Mouse (Mus musculus): ENCODE data around the gene Trank1. TPM values are rescaled to one million over a fixed set of nuclear protein-coding genes. Genes with fewer than 3 reads are reported as not detected.

The Trank1 gene
- polyA plus RNA-seq, 1 experiment from 2014 or later, result 0.32 TPM

DNA sequence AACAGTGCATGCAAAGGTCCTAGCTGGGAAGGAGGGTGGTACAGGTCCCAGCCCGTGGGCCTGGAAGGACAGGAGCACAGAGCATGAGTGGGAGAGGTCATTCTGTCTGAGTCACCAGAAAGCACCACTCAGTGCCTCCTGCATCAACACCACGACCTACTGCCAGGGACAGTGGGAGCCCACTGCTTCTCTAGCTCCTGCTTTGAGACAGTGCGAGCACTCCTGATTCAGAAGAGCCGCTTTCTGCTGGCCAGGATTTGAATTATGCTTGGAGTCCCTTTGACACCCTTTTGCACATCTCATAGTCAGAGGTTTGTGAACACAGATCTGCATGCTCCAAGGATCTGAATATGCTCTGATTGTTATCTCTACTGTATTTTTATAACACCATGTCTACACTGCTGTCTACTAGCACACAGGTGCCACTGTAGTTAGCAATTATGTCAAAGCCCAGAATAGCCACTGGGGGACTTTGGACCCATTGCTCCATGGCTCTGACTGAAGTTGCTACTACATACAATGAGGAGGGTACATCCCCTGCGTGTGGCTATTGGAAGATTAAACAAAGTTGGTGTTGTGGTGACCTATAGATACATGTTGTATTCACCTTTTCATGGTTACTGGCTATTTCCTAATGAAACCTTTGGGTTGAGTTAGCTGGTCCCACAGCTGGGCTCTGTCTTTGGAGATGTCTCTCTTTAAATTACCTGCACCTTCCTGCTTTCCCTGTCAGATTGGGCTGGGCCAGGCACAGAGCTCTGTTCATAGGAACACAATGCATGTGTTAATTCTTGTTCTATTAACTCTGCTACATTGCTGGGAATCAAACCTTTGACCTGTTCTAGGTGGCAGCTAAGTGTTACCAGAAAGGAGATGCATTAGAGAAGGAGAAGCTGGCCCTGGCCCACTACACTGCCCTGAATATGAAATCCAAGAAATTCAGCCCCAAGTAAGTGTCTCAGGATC lies 74.3 kb downstream of the Trank1 start:
- Histone ChIP-seq H3K9ac (no peak overlapping the region), H3K27ac (no peak overlapping the region), H3K4me1 (peaks cover 15% of the 10 kb centered on the region), H3K9me3 (no peaks in the 10 kb centered on the region), H3K27me3 (no peaks in the 10 kb centered on the region), H3K4me3 (no peak overlapping the region), H3K4me2 (replicated peaks) (no peak overlapping the region), H3K36me3 (no peaks in the 10 kb centered on the region)
- no peak for ATAC-seq (ENCODE audit: low FRiP score, low read depth)
- 86% methylated on average over 5 of the region's 5 CpGs for WGBS

DNA sequence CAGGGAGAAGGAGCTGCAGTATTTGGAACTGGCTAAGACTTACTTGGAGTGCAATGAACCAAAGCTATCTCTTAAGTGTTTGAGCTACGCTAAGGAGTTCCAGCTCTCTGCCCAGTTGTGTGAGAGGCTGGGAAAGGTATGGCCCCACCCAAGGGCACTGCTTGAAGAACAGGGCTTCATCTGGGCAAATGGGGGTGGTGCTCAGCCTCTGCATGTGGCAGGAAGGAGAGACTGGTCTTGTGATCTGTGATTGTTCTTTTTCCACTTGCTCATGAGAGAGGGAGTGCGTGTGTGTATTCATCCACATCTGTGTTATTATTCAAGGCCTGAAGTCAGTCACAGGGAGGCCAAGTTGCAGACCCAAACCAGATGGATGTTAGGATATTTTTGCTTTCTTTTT lies 75.0 kb downstream of the Trank1 start:
- no peak for ATAC-seq (ENCODE audit: low FRiP score, low read depth)
- Histone ChIP-seq H3K4me2 (replicated peaks) (no peak overlapping the region), H3K27ac (no peak overlapping the region), H3K9me3 (no peaks in the 10 kb centered on the region), H3K27me3 (no peaks in the 10 kb centered on the region), H3K9ac (no peak overlapping the region), H3K4me1 (peaks cover 15% of the 10 kb centered on the region), H3K4me3 (no peak overlapping the region), H3K36me3 (no peaks in the 10 kb centered on the region)
- 72% methylated on average over 2 of the region's 2 CpGs for WGBS

DNA sequence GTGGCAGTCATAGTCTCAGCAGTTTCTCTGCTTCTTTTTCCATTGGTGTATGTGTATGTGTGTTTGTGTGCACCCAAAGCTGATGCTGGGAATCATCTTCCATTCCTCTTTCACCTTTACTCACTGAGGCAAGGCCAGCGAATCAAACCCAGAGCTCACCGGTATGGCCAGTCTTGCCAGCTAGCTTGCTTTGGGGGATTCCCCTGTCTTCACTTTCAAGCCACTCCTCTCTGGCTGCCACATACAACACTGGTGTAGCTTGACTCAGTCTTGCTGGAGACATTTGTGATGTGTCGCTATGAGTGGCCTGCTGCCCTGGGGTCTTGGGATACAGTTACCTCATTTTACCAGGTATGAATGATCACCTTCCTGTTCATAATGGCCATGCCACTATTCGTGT lies 76.0 kb downstream of the Trank1 start:
- H3K4me3 ChIP-seq, result no peak overlapping the region
- WGBS, result 83% methylated on average over 4 of the region's 4 CpGs
- no peak overlapping the region for H3K9ac ChIP-seq
- H3K27me3 ChIP-seq, result no peaks in the 10 kb centered on the region
- H3K27ac ChIP-seq, result no peak overlapping the region
- no peaks in the 10 kb centered on the region for H3K9me3 ChIP-seq
- ATAC-seq (ENCODE audit: low FRiP score, low read depth), result no peak
- H3K4me1 ChIP-seq, result peaks cover 15% of the 10 kb centered on the region
- H3K36me3 ChIP-seq, result no peaks in the 10 kb centered on the region
- no peak overlapping the region for H3K4me2 ChIP-seq (replicated peaks)

DNA sequence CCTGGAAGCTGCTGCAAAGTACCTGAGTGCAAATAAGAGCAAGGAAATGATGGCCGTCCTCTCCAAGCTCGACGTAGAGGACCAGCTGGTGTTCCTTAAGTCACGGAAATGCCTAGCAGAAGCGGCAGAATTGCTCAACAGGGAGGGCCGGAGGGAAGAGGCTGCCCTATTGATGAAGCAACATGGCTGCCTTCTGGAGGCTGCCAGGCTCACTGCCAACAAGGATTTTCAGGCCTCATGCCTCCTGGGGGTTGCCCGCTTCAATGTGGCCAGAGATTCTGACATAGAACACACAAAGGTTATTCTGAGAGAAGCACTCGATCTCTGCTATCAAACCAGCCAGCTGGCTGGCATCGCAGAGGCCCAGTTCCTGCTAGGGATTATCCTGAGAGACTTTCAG lies 78.5 kb downstream of the Trank1 start:
- whole genome bisulfite sequencing, result 80% methylated on average over 9 of the region's 9 CpGs
- no peak for ATAC-seq (ENCODE audit: low FRiP score, low read depth)
- H3K4me1 ChIP-seq, result no peaks in the 10 kb centered on the region; the same call in 1 of the 2 replicates
- no peak overlapping the region for H3K9ac ChIP-seq
- no peaks in the 10 kb centered on the region for H3K27me3 ChIP-seq
- H3K4me3 ChIP-seq, result no peak overlapping the region
- H3K36me3 ChIP-seq, result no peaks in the 10 kb centered on the region
- no peaks in the 10 kb centered on the region for H3K9me3 ChIP-seq
- H3K4me2 ChIP-seq (replicated peaks), result no peak overlapping the region
- no peak overlapping the region for H3K27ac ChIP-seq

DNA sequence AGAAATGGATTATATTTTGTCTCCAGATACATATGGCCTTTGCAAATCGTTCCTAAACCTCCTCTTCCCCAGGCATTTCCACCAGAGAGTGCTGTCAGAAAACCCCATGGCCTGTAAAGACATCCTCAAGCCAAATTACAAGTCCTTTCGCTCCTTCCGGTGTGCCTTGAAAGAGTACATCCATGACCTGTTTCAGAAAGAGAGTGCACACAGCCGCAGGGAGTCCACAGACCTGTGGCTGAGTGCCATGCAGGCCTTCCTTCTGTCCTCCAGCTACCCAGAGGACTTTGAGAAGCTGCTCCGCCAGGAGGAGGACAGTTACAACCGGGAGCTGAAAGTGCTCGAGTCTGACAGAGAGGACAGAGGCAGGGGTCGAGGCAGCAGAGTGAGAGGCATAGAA lies 79.5 kb downstream of the Trank1 start:
- Histone ChIP-seq H3K4me2 (replicated peaks) (no peak overlapping the region), H3K9me3 (no peaks in the 10 kb centered on the region), H3K27ac (no peak overlapping the region), H3K4me1 (no peaks in the 10 kb centered on the region), H3K9ac (no peak overlapping the region), H3K27me3 (no peaks in the 10 kb centered on the region), H3K36me3 (no peaks in the 10 kb centered on the region), H3K4me3 (no peak overlapping the region)
- 79% methylated on average over 8 of the region's 8 CpGs for WGBS
- no peak for ATAC-seq (ENCODE audit: low FRiP score, low read depth)

DNA sequence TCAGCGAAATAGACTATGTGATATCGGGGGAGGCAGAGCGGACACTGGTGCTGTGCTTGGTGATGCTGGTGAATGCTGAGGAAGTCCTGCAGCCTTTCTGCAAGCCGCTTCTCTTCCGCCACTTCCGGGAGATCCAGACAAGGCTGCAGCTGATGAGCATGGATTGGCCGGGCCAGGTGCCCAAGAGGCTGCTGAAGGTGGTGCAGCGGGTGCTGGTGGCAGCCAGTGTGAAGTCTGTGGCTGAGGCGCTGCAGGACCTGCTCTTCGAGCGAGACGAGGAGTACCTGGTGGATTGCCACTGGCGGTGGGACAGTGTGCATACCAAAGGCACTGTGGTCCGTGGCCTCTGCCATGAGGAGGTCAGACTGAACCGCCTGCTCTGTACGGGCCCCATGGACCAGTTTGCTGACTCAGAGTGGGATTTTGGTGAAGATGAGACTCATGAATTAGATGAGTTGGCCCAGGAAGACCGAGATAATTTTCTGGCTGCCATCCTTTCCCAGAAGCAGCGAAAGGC lies 80.4 kb downstream of the Trank1 start:
- no peak overlapping the region for H3K27ac ChIP-seq
- H3K27me3 ChIP-seq, result no peaks in the 10 kb centered on the region
- no peaks in the 10 kb centered on the region for H3K9me3 ChIP-seq
- H3K9ac ChIP-seq, result no peak overlapping the region
- H3K36me3 ChIP-seq, result no peaks in the 10 kb centered on the region
- H3K4me1 ChIP-seq, result no peaks in the 10 kb centered on the region
- H3K4me2 ChIP-seq (replicated peaks), result no peak overlapping the region
- 90% methylated on average over 18 of the region's 18 CpGs for WGBS
- no peak for ATAC-seq (ENCODE audit: low FRiP score, low read depth)
- H3K4me3 ChIP-seq, result no peak overlapping the region

DNA sequence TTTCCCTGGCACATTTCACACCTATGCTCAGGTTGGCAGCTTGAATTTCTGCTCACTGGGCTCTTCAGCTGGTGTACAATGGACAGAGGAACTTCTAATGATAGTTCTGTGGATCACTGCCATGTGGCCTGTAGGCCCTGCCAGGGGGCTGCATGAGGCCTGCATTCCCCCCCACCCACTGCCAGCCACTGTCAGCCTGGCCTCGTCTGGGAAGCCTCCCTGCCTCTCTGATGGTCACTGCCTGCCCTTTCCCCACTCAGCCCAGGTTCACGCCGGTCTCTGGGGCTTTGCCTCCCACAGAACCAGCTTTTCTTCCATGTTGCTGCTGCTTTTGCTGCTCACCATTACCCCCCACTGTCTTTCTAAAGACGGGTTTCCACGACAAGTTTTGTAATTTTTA lies 83.7 kb downstream of the Trank1 start:
- Histone ChIP-seq H3K36me3 (no peaks in the 10 kb centered on the region), H3K27me3 (no peaks in the 10 kb centered on the region), H3K27ac (no peak overlapping the region), H3K9ac (no peak overlapping the region), H3K4me1 (no peaks in the 10 kb centered on the region), H3K4me3 (no peak overlapping the region), H3K4me2 (replicated peaks) (no peak overlapping the region), H3K9me3 (no peaks in the 10 kb centered on the region)
- ATAC-seq (ENCODE audit: low FRiP score, low read depth), result no peak
- whole genome bisulfite sequencing, result 72% methylated on average over 5 of the region's 5 CpGs

DNA sequence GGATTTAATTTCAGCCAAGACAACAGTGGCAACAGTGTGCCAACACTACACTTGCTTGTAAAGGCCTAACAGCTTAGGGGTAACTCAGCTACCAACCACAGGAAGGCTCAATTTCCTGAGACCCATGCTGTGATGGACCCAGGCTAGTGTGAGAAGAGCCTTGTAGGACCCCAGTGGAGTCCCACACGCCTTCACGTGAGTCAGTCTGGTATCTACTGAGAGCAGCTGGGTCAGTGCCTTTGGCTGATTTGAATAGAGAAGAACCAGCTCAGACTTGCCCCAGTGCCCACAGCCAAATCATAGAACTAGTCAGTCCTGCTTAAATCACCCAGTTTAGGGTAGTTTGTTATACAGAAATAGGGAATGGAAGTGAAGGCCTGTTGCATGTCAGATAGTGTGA lies 86.5 kb downstream of the Trank1 start:
- ATAC-seq (ENCODE audit: low FRiP score, low read depth), result no peak
- WGBS, result 77% methylated on average over 2 of the region's 2 CpGs
- no peak overlapping the region for H3K4me3 ChIP-seq
- H3K9ac ChIP-seq, result no peak overlapping the region
- H3K9me3 ChIP-seq, result no peaks in the 10 kb centered on the region
- no peaks in the 10 kb centered on the region for H3K36me3 ChIP-seq
- no peaks in the 10 kb centered on the region for H3K4me1 ChIP-seq
- no peak overlapping the region for H3K27ac ChIP-seq
- H3K4me2 ChIP-seq (replicated peaks), result no peak overlapping the region
- H3K27me3 ChIP-seq, result no peaks in the 10 kb centered on the region

DNA sequence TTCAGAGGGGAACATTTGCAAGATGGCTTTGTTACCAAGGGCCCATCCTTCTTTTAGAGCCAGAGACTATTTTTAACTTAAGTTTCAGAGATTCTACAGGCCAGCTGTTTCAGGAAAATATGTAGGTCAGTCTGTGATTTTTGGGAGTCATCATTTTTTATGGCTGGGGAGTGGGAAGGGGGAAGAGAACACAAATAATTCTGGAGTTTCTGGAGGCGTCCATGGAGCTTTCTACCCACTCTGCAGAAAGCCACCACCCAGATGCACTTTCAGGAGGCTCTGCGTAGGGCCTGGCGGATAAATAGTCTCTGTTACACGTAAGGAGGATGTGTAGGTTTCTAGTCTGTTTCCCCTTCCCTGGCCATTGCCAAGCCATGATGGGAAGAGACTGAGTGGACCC lies 88.5 kb downstream of the Trank1 start:
- no peaks in the 10 kb centered on the region for H3K4me1 ChIP-seq
- no peak overlapping the region for H3K9ac ChIP-seq
- H3K4me3 ChIP-seq, result no peak overlapping the region
- no peaks in the 10 kb centered on the region for H3K9me3 ChIP-seq
- WGBS, result 77% methylated on average over 4 of the region's 4 CpGs
- no peak overlapping the region for H3K27ac ChIP-seq
- no peak overlapping the region for H3K4me2 ChIP-seq (replicated peaks)
- H3K36me3 ChIP-seq, result no peaks in the 10 kb centered on the region
- H3K27me3 ChIP-seq, result no peaks in the 10 kb centered on the region
- ATAC-seq (ENCODE audit: low FRiP score, low read depth), result no peak

DNA sequence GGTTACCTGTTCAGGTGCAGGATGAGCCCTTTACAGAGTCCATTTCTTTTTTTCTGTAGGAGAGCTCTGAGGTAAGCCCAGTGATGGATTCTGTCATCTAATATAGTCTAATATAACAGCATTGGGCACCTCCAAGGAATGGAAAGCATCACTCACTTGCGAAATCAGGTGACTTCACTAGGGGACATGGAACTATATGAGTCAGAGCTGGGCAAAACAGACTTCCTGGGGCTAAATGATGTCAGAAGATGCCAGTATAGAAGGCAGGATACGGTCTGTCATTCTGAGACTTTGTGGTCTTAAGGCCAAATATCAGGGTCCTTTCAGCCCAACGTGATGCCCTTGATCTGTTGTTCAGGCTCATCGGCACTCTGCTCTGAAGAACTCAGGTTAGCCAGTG lies 91.6 kb downstream of the Trank1 start:
- Histone ChIP-seq H3K27ac (no peak overlapping the region), H3K4me1 (peaks cover 4% of the 10 kb centered on the region; the same call in 1 of the 2 replicates), H3K4me3 (no peak overlapping the region), H3K36me3 (no peaks in the 10 kb centered on the region), H3K27me3 (no peaks in the 10 kb centered on the region), H3K9ac (no peak overlapping the region), H3K9me3 (no peaks in the 10 kb centered on the region), H3K4me2 (replicated peaks) (no peak overlapping the region)
- WGBS, result 89% methylated on average over 4 of the region's 4 CpGs
- no peak for ATAC-seq (ENCODE audit: low FRiP score, low read depth)

DNA sequence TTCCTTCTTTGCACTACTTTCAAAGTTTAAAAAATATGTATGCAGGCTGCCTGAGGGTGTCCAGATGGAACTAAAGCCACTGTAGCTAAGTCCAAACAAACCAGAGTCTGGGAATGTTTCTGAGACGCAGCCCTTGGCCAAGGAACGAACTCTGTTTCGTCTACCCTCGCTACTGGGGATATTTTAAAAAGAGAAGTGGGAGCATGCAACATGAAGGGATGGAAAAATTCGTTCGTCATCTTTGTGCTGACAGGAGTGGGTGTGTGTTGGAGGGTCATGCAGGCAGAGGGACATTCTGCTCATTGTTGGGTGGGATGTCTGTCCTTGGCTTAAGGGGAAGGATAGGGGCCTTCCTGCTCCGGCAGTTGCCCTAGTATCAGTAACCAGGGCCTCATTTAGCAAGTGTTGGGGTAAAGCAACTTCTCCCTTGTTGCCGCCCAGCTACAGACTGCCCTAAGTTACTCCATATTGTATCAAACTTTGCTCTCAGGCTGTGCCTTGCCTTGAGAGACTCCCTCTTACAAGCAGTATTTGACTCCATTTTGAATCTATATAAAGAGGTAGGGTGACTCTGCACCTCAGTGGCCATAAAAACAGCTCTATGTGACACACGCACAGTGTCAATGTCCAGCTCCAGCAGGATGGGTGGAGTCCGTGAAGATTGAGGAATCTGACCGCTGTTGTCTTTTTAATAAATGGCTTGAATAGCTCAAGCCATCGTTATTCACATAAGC lies 93.0 kb downstream of the Trank1 start:
- ATAC-seq (ENCODE audit: low FRiP score, low read depth), result no peak
- Histone ChIP-seq H3K27ac (no peak overlapping the region), H3K4me1 (peaks cover 6% of the 10 kb centered on the region; the same call in 1 of the 2 replicates), H3K9me3 (no peaks in the 10 kb centered on the region), H3K4me3 (no peak overlapping the region), H3K9ac (no peak overlapping the region), H3K4me2 (replicated peaks) (no peak overlapping the region), H3K36me3 (no peaks in the 10 kb centered on the region), H3K27me3 (no peaks in the 10 kb centered on the region)
- WGBS, result 82% methylated on average over 12 of the region's 12 CpGs

DNA sequence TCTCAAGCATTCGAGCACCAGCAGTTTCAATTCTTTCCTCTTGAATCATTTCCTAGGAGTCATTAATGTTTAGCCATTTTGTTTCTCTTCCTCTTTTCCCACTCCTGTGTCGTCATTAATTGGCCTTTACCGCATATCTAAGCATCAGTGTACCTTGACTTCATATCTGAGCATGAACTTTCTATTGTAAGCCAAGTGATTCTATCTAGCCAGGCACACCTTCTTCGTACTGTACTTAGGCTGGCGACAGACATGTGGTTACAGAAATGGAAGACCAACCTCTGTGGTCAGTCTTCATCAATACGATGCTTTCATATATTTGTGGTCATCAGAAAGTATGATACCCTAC lies 93.5 kb downstream of the Trank1 start:
- Histone ChIP-seq H3K9ac (no peak overlapping the region), H3K36me3 (no peaks in the 10 kb centered on the region), H3K27me3 (no peaks in the 10 kb centered on the region), H3K9me3 (no peaks in the 10 kb centered on the region), H3K4me2 (replicated peaks) (no peak overlapping the region), H3K4me3 (no peak overlapping the region), H3K4me1 (peaks cover 6% of the 10 kb centered on the region; the same call in 1 of the 2 replicates), H3K27ac (no peak overlapping the region)
- 89% methylated on average over 6 of the region's 6 CpGs for WGBS
- no peak for ATAC-seq (ENCODE audit: low FRiP score, low read depth)
